Mouse (Mus musculus) neural tube, embryonic 14.5 days (tissue): ENCODE results near the gene Ccs. TPM values are rescaled to one million over a fixed set of nuclear protein-coding genes. Genes with fewer than 3 reads are reported as not detected.
"Not testable (repeated sequence)": the region's sequence is repeated elsewhere in the genome, so short reads cannot be mapped to it uniquely, and the experiment has no call there.

ENCODE experiments used
- ATAC-seq: fragments of 200-750 bp; cut with Nextera tagmentation; 2 replicates; pipeline ENCODE4 v1.8.0; 2017; ENCODE audit warnings: low read depth, mild to moderate bottlenecking, moderate TSS enrichment, moderate library complexity
- H3K27ac ChIP-seq: fragments of 300-500 bp; sonication (generic); 2 replicates; pipeline ENCODE4 v1.5.1; 2014; ENCODE audit warnings: low read depth, mild to moderate bottlenecking, control low read depth, low read length, moderate library complexity, mixed read lengths
- H3K27me3 ChIP-seq: fragments of 300-500 bp; sonication (generic); 2 replicates; pipeline ENCODE4 v1.6.1; 2014; ENCODE audit warnings: low read length; ENCODE audit not compliant: control insufficient read depth, insufficient read depth
- H3K36me3 ChIP-seq: fragments of 300-500 bp; sonication (generic); 2 replicates; pipeline ENCODE4 v1.6.1; 2014; ENCODE audit warnings: low read length, mixed read lengths; ENCODE audit not compliant: control insufficient read depth, insufficient read depth
- H3K4me1 ChIP-seq: fragments of 300-500 bp; sonication (generic); 2 replicates; pipeline ENCODE4 v1.6.1; 2014; ENCODE audit warnings: low read length; ENCODE audit not compliant: control insufficient read depth, insufficient read depth
- H3K4me2 ChIP-seq: fragments of 300-500 bp; sonication (generic); 2 replicates; pipeline ENCODE4 v1.6.1; 2014; ENCODE audit warnings: mild to moderate bottlenecking, low read depth, low read length, control low read depth
- H3K4me3 ChIP-seq: fragments of 300-500 bp; sonication (generic); 2 replicates; pipeline ENCODE4 v1.5.1; 2014; ENCODE audit warnings: low read depth, low read length, control low read depth, mixed read lengths
- H3K9ac ChIP-seq: fragments of 300-500 bp; sonication (generic); replicated peaks from 2 replicates; pipeline ENCODE4 v1.6.1; 2014; ENCODE audit warnings: low read depth, mild to moderate bottlenecking, control low read depth, low read length, mixed read lengths
- H3K9me3 ChIP-seq: fragments of 300-500 bp; sonication (generic); 2 replicates; pipeline ENCODE4 v1.6.1; 2016; ENCODE audit warnings: low read length; ENCODE audit not compliant: control insufficient read depth
- WGBS: fragments of 180-500 bp; shearing (Covaris S2); extraction: QIAGEN DNeasy Blood & Tissue Kit; methylation state at CpG from one replicate; pipeline ENCODE4 v1.1.7; 2014; 5-methylcytosine and 5-hydroxymethylcytosine counted together
- polyA plus RNA-seq: library from polyadenylated mRNA; unstranded; fragments of >200 nt; fragmentation: Nextera tagmentation; extraction: Ambion mirVana; gene quantifications from 2 replicates; pipeline ENCODE4 v1.2.1, GENCODE M21; 2014

Ccs gene
- 36.4 and 38.1 TPM in 2 replicates for polyA plus RNA-seq

DNA sequence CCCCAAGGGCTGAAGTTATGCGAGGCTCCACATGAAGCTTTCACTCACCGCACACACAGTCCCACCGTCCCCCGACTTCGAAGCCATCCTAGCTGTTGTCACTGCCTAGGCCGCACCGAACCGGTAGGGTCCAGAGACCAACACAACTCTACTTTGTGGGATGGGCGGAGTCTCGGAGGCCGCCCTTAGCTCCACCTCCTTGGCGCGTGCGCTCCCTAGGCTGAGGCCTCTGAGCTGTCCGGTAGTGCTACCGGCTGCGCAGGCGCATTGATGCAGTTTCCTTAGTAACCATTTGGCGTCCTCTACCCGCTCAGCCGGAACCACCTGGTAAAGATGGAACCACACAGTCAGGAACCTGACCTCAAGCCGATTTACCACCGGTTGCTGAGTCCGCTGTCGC, at the start of gene Ccs, which contains the start of gene Ccdc87:
Gene Ccs (minus strand): TSS at position 184 of the 400 bp plus-strand sequence.
Gene Ccdc87 (plus strand): TSS at position 218 of the 400 bp plus-strand sequence.
- Histone ChIP-seq H3K9ac (peak within 1 kb of the TSS; percentile 63), H3K36me3 (no peaks in the 10 kb centered on the region), H3K4me3 (peak within 1 kb of the TSS; percentile 48), H3K9me3 (no peaks in the 10 kb centered on the region), H3K4me2 (peak within 1 kb of the TSS; percentile 86), H3K27me3 (peaks cover 8% of the 10 kb centered on the region), H3K4me1 (peaks cover 7% of the 10 kb centered on the region), H3K27ac (no peak within 1 kb of the TSS)
- peak; percentile 99 for ATAC-seq
- 0% methylated on average over 25 of the region's 25 CpGs for WGBS

DNA sequence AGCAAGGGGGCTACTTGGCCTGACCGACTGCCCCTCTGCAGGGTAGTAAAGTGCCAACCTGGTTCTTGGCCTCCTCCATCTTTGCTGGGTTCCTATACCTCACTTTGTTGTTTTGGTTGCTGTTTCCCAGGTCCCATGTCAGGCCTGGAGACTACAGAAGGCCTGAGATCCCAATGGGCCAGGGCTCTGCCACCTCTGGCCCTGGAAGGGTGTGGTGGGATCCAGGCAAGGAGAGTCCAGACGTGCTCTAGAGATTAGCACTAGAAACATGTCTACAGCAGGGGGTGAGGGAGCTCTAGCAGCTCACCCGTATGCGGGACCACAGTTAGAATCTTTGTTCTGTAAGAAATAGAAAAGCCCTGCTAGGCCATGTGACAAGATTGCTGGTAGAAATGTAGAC, 44.8 kb upstream of the Ccs start:
- no peak overlapping the region for H3K4me2 ChIP-seq
- H3K4me1 ChIP-seq = peaks cover 6% of the 10 kb centered on the region; the same call in 1 of the 2 replicates
- no peak for ATAC-seq
- no peak overlapping the region for H3K27ac ChIP-seq
- no peaks in the 10 kb centered on the region for H3K27me3 ChIP-seq
- 97% methylated on average over 4 of the region's 4 CpGs for WGBS
- peaks cover 3% of the 10 kb centered on the region; the same call in 1 of the 2 replicates for H3K36me3 ChIP-seq
- no peak overlapping the region for H3K4me3 ChIP-seq
- no peak overlapping the region for H3K9ac ChIP-seq
- H3K9me3 ChIP-seq = no peaks in the 10 kb centered on the region

DNA sequence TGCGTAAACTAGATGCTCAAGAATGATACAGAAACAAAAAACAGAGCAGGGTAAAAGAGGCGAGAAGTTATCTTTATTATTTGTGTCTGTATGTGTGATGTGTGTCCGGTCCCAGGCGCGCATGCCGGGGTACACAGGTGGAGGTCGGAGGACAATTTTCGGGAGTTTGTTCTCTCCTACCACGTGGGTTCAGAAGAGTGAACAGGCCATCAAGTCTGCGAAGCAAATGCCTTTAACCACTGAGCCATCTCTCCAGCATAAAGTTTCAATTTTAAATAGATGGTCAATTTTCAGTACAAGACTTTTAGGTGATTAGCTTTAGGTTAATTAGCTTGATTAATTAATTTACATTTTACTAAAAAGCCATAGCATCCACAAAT, 40.2 kb upstream of the Ccs start:
- Histone ChIP-seq H3K4me1 (peaks cover 11% of the 10 kb centered on the region; the same call in 1 of the 2 replicates), H3K9ac (peak overlapping the region; percentile 67), H3K9me3 (no peaks in the 10 kb centered on the region), H3K4me3 (peak overlapping the region; percentile 54), H3K4me2 (peak overlapping the region; percentile 86), H3K27me3 (no peaks in the 10 kb centered on the region), H3K27ac (no peak overlapping the region; the same call in 1 of the 2 replicates), H3K36me3 (no peaks in the 10 kb centered on the region)
- ATAC-seq = no peak
- 74% methylated on average over 10 of the region's 10 CpGs for WGBS

DNA sequence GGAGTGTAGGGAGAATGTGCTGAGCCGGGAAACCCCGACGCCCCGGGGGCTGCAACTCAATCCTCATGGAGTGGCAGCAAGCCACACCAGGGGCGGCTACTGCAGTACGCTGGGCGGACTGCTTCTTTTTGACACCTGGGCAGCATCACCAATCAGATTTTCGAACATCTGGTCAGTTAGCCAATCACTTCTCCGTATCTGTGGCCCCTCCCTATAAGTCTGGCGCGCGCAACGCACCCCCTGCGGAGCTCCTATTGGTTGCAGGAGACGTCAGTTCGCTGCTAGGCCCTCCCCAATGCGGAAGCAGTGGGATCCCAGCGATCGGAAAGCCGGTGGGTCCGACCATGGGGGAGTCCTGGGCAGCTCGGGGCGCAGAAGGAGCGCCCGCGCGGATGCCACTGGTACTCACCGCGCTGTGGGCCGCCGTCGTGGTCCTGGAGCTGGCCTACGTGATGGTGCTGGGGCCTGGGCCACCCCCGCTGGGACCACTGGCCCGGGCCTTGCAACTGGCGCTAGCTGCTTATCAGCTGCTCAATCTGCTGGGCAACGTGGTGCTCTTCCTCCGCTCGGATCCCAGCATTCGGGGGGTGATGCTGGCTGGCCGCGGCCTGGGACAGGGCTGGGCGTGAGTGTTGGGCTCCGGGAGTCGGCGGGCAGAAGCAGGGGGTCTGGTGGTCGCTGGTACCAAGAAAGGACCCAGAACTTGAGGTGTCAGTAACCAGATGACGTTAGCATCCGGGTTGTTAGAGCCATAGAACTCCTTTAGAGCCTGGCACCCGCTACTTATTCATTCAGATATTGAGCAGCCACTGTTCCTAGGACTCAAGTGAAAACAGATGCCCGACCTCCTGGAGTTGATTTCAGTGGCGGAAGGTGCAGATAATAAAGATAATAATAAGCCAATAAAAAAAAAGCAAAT, 39.5 kb upstream of the Ccs start, which contains the start of gene Zdhhc24:
Gene Zdhhc24 (plus strand): TSS at position 264 of the 919 bp plus-strand sequence.
- H3K27me3 ChIP-seq = no peaks in the 10 kb centered on the region
- peak within 1 kb of the TSS; percentile 54 for H3K4me3 ChIP-seq
- peak; percentile 98 for ATAC-seq
- peaks cover 11% of the 10 kb centered on the region; the same call in 1 of the 2 replicates for H3K4me1 ChIP-seq
- H3K4me2 ChIP-seq = peak within 1 kb of the TSS; percentile 86
- no peaks in the 10 kb centered on the region for H3K9me3 ChIP-seq
- WGBS = 2% methylated on average over 52 of the region's 52 CpGs
- peak within 1 kb of the TSS; percentile 49 for H3K27ac ChIP-seq
- H3K9ac ChIP-seq = peak within 1 kb of the TSS; percentile 67
- no peaks in the 10 kb centered on the region for H3K36me3 ChIP-seq

DNA sequence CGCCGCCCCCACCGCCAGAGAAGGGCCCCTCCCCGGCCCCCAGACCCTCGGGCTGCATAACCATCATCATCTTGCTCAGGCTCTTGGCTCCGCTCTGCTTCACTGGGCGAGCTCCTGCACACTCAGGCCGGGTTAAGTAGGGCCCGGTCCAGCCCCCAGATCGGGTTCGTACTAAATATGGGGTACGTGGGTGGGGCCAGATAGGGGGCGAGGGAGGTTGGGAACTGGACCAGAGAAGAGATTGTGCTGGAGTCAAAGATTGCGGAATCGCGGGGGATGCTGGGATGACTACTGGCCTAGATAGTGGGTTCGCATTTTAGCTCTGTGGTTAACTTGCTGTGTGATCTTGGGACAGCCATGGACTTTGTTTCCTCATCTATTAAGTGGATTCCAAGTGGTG, 38.7 kb upstream of the Ccs start, which contains the start of gene Actn3:
Gene Actn3 (minus strand): TSS at position 125 of the 400 bp plus-strand sequence.
- ATAC-seq = no peak
- peak within 1 kb of the TSS; percentile 49 for H3K27ac ChIP-seq
- 3% methylated on average over 17 of the region's 17 CpGs for WGBS

DNA sequence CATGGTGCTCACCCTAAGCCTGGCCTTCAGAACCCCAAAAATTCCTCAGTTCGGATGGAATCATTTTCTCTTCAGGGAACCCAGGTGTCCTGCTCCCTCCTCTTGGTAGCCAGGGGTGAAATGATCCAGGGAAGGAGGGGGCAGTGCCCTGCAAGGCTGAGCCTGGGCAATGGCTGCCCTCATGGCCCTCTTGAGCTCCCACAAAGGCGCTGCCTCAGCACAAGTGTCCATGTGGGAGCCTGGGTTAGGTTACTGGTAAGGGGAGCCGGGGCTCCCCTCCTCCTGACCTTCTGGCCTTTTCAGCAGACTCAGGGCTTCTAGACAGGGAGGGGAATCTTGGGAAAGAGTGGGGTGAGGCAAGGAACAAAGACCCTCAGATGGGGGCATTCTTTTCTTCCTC, 37.6 kb upstream of the Ccs start:
- no peak for ATAC-seq
- WGBS = 75% methylated on average over 3 of the region's 3 CpGs
- no peak overlapping the region for H3K4me3 ChIP-seq

More for the DNA sequence above, 38.7 kb upstream of the Ccs start, which contains the start of gene Actn3:
- H3K9me3 ChIP-seq = no peaks in the 10 kb centered on the region
- peak within 1 kb of the TSS; percentile 86 for H3K4me2 ChIP-seq
- peaks cover 11% of the 10 kb centered on the region; the same call in 1 of the 2 replicates for H3K4me1 ChIP-seq
- peak within 1 kb of the TSS; percentile 67 for H3K9ac ChIP-seq
- no peaks in the 10 kb centered on the region for H3K27me3 ChIP-seq
- H3K4me3 ChIP-seq = peak within 1 kb of the TSS; percentile 54
- no peaks in the 10 kb centered on the region for H3K36me3 ChIP-seq

DNA sequence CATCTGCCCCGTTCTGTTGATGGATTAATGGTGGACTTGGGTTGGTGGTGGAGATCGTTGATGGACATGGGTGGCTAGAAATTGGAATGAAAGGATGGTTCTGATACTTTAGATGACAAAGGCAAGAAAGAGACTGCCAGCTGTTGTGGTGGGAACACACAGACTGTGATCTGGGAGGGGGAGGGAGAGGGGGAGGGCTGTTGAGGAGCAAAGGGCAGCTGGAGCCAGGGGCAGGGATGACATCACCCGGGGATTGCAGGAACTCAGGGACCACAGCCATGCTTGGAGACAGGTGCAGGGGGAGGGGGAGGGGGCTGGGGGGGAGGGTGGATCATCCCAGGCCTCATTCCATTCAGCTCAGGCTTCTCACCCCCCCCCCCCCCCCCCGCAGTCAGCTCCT, 37.1 kb upstream of the Ccs start:
- no peaks in the 10 kb centered on the region for H3K27me3 ChIP-seq
- no peak overlapping the region for H3K27ac ChIP-seq
- 62% methylated on average over 3 of the region's 4 CpGs for WGBS
- peaks cover 11% of the 10 kb centered on the region; the same call in 1 of the 2 replicates for H3K4me1 ChIP-seq
- H3K9ac ChIP-seq = no peak overlapping the region
- no peak overlapping the region for H3K4me2 ChIP-seq
- H3K36me3 ChIP-seq = no peaks in the 10 kb centered on the region
- no peaks in the 10 kb centered on the region for H3K9me3 ChIP-seq
- ATAC-seq = no peak
- H3K4me3 ChIP-seq = no peak overlapping the region

More for the DNA sequence above, 37.6 kb upstream of the Ccs start:
- peaks cover 11% of the 10 kb centered on the region; the same call in 1 of the 2 replicates for H3K4me1 ChIP-seq
- H3K27ac ChIP-seq = no peak overlapping the region
- no peaks in the 10 kb centered on the region for H3K27me3 ChIP-seq
- no peak overlapping the region for H3K4me2 ChIP-seq
- no peaks in the 10 kb centered on the region for H3K36me3 ChIP-seq
- no peak overlapping the region for H3K9ac ChIP-seq
- no peaks in the 10 kb centered on the region for H3K9me3 ChIP-seq

DNA sequence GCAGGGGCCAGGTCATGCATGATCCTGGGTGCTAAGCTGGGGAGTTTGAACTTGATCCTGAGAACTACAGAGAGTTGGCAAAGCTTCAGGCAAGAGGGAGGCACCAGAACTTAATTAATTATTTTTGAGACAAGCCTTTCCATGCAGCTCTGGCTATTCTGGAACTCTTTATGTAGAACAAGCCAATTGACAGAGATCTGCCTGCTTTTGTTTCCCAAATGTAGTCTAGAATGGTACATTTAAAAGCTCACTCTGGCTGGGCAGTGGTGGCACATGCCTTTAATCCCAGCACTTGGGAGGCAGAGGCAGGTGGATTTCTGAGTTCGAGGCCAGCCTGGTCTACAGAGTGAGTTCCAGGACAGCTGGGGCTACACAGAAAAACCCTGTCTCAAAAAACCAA, 35.5 kb upstream of the Ccs start:
- H3K9ac ChIP-seq, H3K9me3 ChIP-seq, H3K27me3 ChIP-seq, H3K36me3 ChIP-seq, H3K4me3 ChIP-seq, H3K4me2 ChIP-seq, H3K27ac ChIP-seq, ATAC-seq: not testable (repeated sequence)
- H3K4me1 ChIP-seq = peaks cover 11% of the 10 kb centered on the region; the same call in 1 of the 2 replicates
- 94% methylated on average over 1 of the region's 1 CpGs for WGBS

DNA sequence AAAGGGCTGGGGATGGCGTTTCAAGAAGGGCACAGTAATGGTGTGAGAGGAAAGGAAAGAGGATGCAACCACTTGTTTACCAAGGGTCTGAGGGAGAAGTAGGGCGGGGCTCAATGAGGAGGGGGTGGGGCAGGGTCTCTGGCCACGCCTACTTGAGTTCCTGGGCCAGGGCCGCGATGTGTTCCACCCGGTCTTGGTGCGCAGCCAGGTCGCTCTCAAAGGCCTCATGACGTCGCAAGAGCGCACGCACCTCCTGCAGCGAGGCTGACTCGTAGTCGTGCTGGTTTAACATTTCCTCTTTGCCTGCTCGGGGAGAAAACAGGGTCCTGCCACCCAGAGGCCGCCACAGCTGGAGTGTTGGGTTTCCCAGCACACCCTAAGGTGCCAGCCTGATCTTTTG, 26.0 kb upstream of the Ccs start:
- Histone ChIP-seq H3K9ac (no peak overlapping the region), H3K27me3 (no peaks in the 10 kb centered on the region), H3K4me1 (no peaks in the 10 kb centered on the region), H3K36me3 (no peaks in the 10 kb centered on the region), H3K4me2 (peak overlapping the region; percentile 18; the same call in 1 of the 2 replicates), H3K9me3 (no peaks in the 10 kb centered on the region), H3K4me3 (no peak overlapping the region), H3K27ac (no peak overlapping the region)
- no peak for ATAC-seq
- 7% methylated on average over 17 of the region's 17 CpGs for WGBS
